Mouse (Mus musculus) left cerebral cortex, adult 2 months (tissue): ENCODE data around the gene Col27a1. TPM values are rescaled to one million over a fixed set of nuclear protein-coding genes. Genes with fewer than 3 reads are reported as not detected.
A peak's percentile ranks its signal among the peaks of the same experiment; 100 is the strongest.

Experiments used
- DNase-seq, 2 experiments: peaks; one replicate each; pipeline ENCODE4 v3.0.0; 2021 to 2022; ENCODE audit warnings: low spot score in 2 of 2, mixed read lengths in 1 of 2; ENCODE audit errors: extremely low spot score in 1 of 2
- H3K27ac ChIP-seq: fragments of 200-600 bp; 2 replicates; pipeline ENCODE4 v1.8.1; 2022
- H3K4me3 ChIP-seq: fragments of 200-600 bp; 2 replicates; pipeline ENCODE4 v1.8.1; 2022
- CTCF ChIP-seq: fragments of 200-600 bp; IDR thresholded peaks from 2 replicates; pipeline ENCODE4 v1.8.1; 2022; ENCODE audit warnings: antibody characterized with exemption, mild to moderate bottlenecking, moderate library complexity
- intact Hi-C: fragments of 180-260 bp; cut with DNase I; formaldehyde crosslinking; loops from one replicate; pipeline ENCODE4 v1.15.1; 2025
- microRNA-seq, 2 experiments: library from miRNA; unstranded; fragments of <30 nt; microRNA quantifications; one replicate each; pipeline ENCODE4 v1.2.0; 2021
- total RNA-seq, 2 experiments: library from RNA; stranded (reverse); gene quantifications; 2 replicates each; pipeline ENCODE4 v1.2.3; 2021

Col27a1 gene
- total RNA-seq, 2 experiments from 2014 or later, result 4.6 to 4.9 TPM

GRCm38 (mm10) chr4:63368577-63368976 is 154.8 kb downstream of the Col27a1 start:
- no peak overlapping the region for H3K4me3 ChIP-seq
- peak; percentile 100 for TF ChIP-seq CTCF
- DNase-seq, result peak; percentile 83 to 93
- intact Hi-C loops, result loop anchor here (1.0 to 2.0 kb wide), 2 partner anchors 40 to 1122 kb away; no protein-coding TSS in a partner anchor
- no peak overlapping the region for H3K27ac ChIP-seq

- TF ChIP-seq CTCF, result no peak
- DNase-seq, result no peak
- H3K4me3 ChIP-seq, result no peak overlapping the region
- H3K27ac ChIP-seq, result no peak overlapping the region
- intact Hi-C loops, result no loop called here
Measured at GRCm38 (mm10) chr4:63370897-63371296, 157.1 kb downstream of the Col27a1 start.

- intact Hi-C loops, result no loop called here
- H3K4me3 ChIP-seq, result no peak overlapping the region
- peak; percentile 22 to 24 for DNase-seq
- TF ChIP-seq CTCF, result peak; percentile 57
- no peak overlapping the region for H3K27ac ChIP-seq
Measured at GRCm38 (mm10) chr4:63371890-63372289, 158.1 kb downstream of the Col27a1 start.

- intact Hi-C loops, result no loop called here
- H3K27ac ChIP-seq, result no peak overlapping the region
- no peak for TF ChIP-seq CTCF
- DNase-seq, result no peak
- H3K4me3 ChIP-seq, result no peak overlapping the region
Measured at GRCm38 (mm10) chr4:63373404-63373803, 159.6 kb downstream of the Col27a1 start.

GRCm38 (mm10) chr4:63374331-63374730 is 160.5 kb downstream of the Col27a1 start:
- DNase-seq, result no peak
- intact Hi-C loops, result no loop called here
- TF ChIP-seq CTCF, result no peak
- H3K4me3 ChIP-seq, result no peak overlapping the region
- H3K27ac ChIP-seq, result no peak overlapping the region

GRCm38 (mm10) chr4:63375367-63375766 is 161.6 kb downstream of the Col27a1 start:
- no peak for DNase-seq
- no peak overlapping the region for H3K4me3 ChIP-seq
- intact Hi-C loops, result no loop called here
- no peak overlapping the region for H3K27ac ChIP-seq
- TF ChIP-seq CTCF, result no peak

GRCm38 (mm10) chr4:63377483-63377882 is 163.7 kb downstream of the Col27a1 start:
- intact Hi-C loops, result no loop called here
- TF ChIP-seq CTCF, result peak; percentile 17
- DNase-seq, result no peak
- no peak overlapping the region for H3K27ac ChIP-seq
- no peak overlapping the region for H3K4me3 ChIP-seq

- DNase-seq, result no peak
- intact Hi-C loops, result no loop called here
- TF ChIP-seq CTCF, result no peak
- H3K27ac ChIP-seq, result no peak overlapping the region
- H3K4me3 ChIP-seq, result no peak overlapping the region
Measured at GRCm38 (mm10) chr4:63382676-63383369, 169.0 kb downstream of the Col27a1 start.

GRCm38 (mm10) chr4:63383474-63383873 is 169.7 kb downstream of the Col27a1 start:
- intact Hi-C loops, result no loop called here

GRCm38 (mm10) chr4:63384262-63384661 is 170.5 kb downstream of the Col27a1 start:
- Histone ChIP-seq H3K27ac (no peak overlapping the region), H3K4me3 (no peak overlapping the region)
- TF ChIP-seq CTCF, result no peak
- intact Hi-C loops, result no loop called here
- no peak for DNase-seq

More at GRCm38 (mm10) chr4:63383474-63383873, 169.7 kb downstream of the Col27a1 start:
- Histone ChIP-seq H3K4me3 (no peak overlapping the region), H3K27ac (no peak overlapping the region)
- TF ChIP-seq CTCF, result no peak
- no peak for DNase-seq

Small RNAs within 50 kb of the gene (microRNA-seq; reads per million reads assigned to microRNA genes)
- gene Mir455, result 611 to 909 reads per million in 2 experiments

Other genes starting within 250 kb of the Col27a1 start
- gene Zfp618, start 248.4 kb upstream of the Col27a1 start, total RNA-seq, result 1 to 10 TPM; 5.9 to 6.2 TPM
- gene Ambp, start 59.2 kb upstream of the Col27a1 start, total RNA-seq, result not detected
- not detected for gene Kif12, start 41.9 kb upstream of the Col27a1 start, total RNA-seq
- not detected for gene Orm1, start 130.6 kb downstream of the Col27a1 start, total RNA-seq
- not detected for gene Orm3, start 142.2 kb downstream of the Col27a1 start, total RNA-seq
- not detected for gene Orm2, start 148.4 kb downstream of the Col27a1 start, total RNA-seq
- gene Akna, start 189.3 kb downstream of the Col27a1 start, total RNA-seq, result 1 to 10 TPM; 3.4 TPM